Mouse (Mus musculus) spleen, adult 2 months (tissue): ENCODE results near the gene Tnfrsf1b. TPM values are rescaled to one million over a fixed set of nuclear protein-coding genes. Genes with fewer than 3 reads are reported as not detected.
"Not testable (repeated sequence)": the region's sequence is repeated elsewhere in the genome, so short reads cannot be mapped to it uniquely, and the experiment has no call there.

Source experiments
- DNase-seq, 2 experiments: peaks; one replicate each; pipeline versions ENCODE4 v3.0.0 to v3.0.0-alpha.2; 2012 to 2021; ENCODE audit warnings: low spot score in 2 of 2, low read depth in 1 of 2
- H3K27ac ChIP-seq: fragments of 200-500 bp; 2 replicates; pipeline ENCODE4 v1.5.1; 2012; ENCODE audit warnings: low read length, inconsistent platforms; ENCODE audit not compliant: insufficient read depth
- H3K27me3 ChIP-seq: fragments of 200-500 bp; 2 replicates; pipeline ENCODE4 v1.6.1; 2012; ENCODE audit warnings: mild to moderate bottlenecking, moderate library complexity, low read length, inconsistent platforms; ENCODE audit not compliant: control insufficient read depth, insufficient read depth
- H3K36me3 ChIP-seq: fragments of 200-500 bp; 2 replicates; pipeline ENCODE4 v1.6.1; 2012; ENCODE audit warnings: mild to moderate bottlenecking, low read length, inconsistent platforms; ENCODE audit not compliant: control insufficient read depth, insufficient read depth
- H3K4me1 ChIP-seq: fragments of 200-500 bp; 2 replicates; pipeline ENCODE4 v1.6.1; 2011; ENCODE audit warnings: inconsistent platforms; ENCODE audit not compliant: control insufficient read depth, insufficient read depth, insufficient read length
- H3K4me3 ChIP-seq: fragments of 200-500 bp; 2 replicates; pipeline ENCODE4 v1.5.1; 2011; ENCODE audit warnings: mild to moderate bottlenecking, inconsistent platforms; ENCODE audit not compliant: insufficient read depth, insufficient read length; ENCODE audit errors: extremely low read depth
- CTCF ChIP-seq: fragments of 200-500 bp; IDR thresholded peaks from 2 replicates; pipeline ENCODE4 v1.5.1; 2011; ENCODE audit warnings: mild to moderate bottlenecking, inconsistent platforms; ENCODE audit not compliant: insufficient read depth, insufficient read length, insufficient replicate concordance; ENCODE audit errors: extremely low read depth
- POLR2A ChIP-seq: fragments of 200-500 bp; IDR thresholded peaks from 2 replicates; pipeline ENCODE4 v1.6.1; 2011; ENCODE audit warnings: low read depth, low read length, inconsistent platforms
- WGBS: fragments of 180-500 bp; shearing (Covaris S2); methylation state at CpG from one replicate; pipeline ENCODE4 v1.1.7; 2018; 5-methylcytosine and 5-hydroxymethylcytosine counted together
- polyA plus RNA-seq: library from polyadenylated mRNA; depleted of rRNA; stranded (reverse); fragments of >200 nt; gene quantifications from 2 replicates; pipeline ENCODE4 v1.2.3, GENCODE M21; 2012; rRNA removed

Tnfrsf1b gene
- polyA plus RNA-seq, 1 experiment, result 45.9 TPM

GRCm38 (mm10) chr4:145193406-145193805 lies 53.3 kb downstream of the Tnfrsf1b start:
- no peak overlapping the region for H3K27ac ChIP-seq
- H3K27me3 ChIP-seq, result no peaks in the 10 kb centered on the region
- no peak for TF ChIP-seq POLR2A
- TF ChIP-seq CTCF, result no peak
- H3K4me3 ChIP-seq, result no peak overlapping the region
- peaks cover 5% of the 10 kb centered on the region for H3K36me3 ChIP-seq
- DNase-seq, result no peak
- WGBS, result 62% methylated on average over 3 of the region's 3 CpGs
- H3K4me1 ChIP-seq, result no peaks in the 10 kb centered on the region

GRCm38 (mm10) chr4:145192686-145193085 lies 54.0 kb downstream of the Tnfrsf1b start:
- TF ChIP-seq CTCF, result no peak
- TF ChIP-seq POLR2A, result no peak
- no peak for DNase-seq

GRCm38 (mm10) chr4:145188561-145188960 lies 58.1 kb downstream of the Tnfrsf1b start:
- peaks cover 10% of the 10 kb centered on the region for H3K36me3 ChIP-seq
- TF ChIP-seq POLR2A (no peak), CTCF (no peak)
- no peaks in the 10 kb centered on the region for H3K27me3 ChIP-seq
- H3K4me1 ChIP-seq, result no peaks in the 10 kb centered on the region
- H3K4me3 ChIP-seq, result no peak overlapping the region
- H3K27ac ChIP-seq, result no peak overlapping the region
- DNase-seq, result no peak

More at GRCm38 (mm10) chr4:145192686-145193085, 54.0 kb downstream of the Tnfrsf1b start:
- peaks cover 7% of the 10 kb centered on the region for H3K36me3 ChIP-seq
- H3K27me3 ChIP-seq, result no peaks in the 10 kb centered on the region
- no peak overlapping the region for H3K4me3 ChIP-seq
- H3K27ac ChIP-seq, result no peak overlapping the region
- no peaks in the 10 kb centered on the region for H3K4me1 ChIP-seq

GRCm38 (mm10) chr4:145187619-145188018 lies 59.1 kb downstream of the Tnfrsf1b start:
- TF ChIP-seq CTCF (no peak), POLR2A (no peak)
- H3K27ac ChIP-seq, result no peak overlapping the region
- 76% methylated on average over 2 of the region's 2 CpGs for WGBS
- H3K36me3 ChIP-seq, result peaks cover 10% of the 10 kb centered on the region
- no peak overlapping the region for H3K4me3 ChIP-seq
- no peaks in the 10 kb centered on the region for H3K27me3 ChIP-seq
- no peak for DNase-seq
- H3K4me1 ChIP-seq, result no peaks in the 10 kb centered on the region

GRCm38 (mm10) chr4:145178918-145179549 lies 67.6 kb downstream of the Tnfrsf1b start:
- Histone ChIP-seq H3K4me1 (no peaks in the 10 kb centered on the region), H3K36me3 (peaks cover 14% of the 10 kb centered on the region), H3K27me3 (no peaks in the 10 kb centered on the region), H3K4me3 (no peak overlapping the region), H3K27ac (no peak overlapping the region)
- TF ChIP-seq POLR2A (no peak), CTCF (no peak)
- WGBS, result 97% methylated on average over 5 of the region's 5 CpGs
- no peak for DNase-seq

- DNase-seq, H3K27ac ChIP-seq, H3K27me3 ChIP-seq, H3K4me3 ChIP-seq, H3K4me1 ChIP-seq: not testable (repeated sequence)
- 98% methylated on average over 3 of the region's 3 CpGs for WGBS
- H3K36me3 ChIP-seq, result peaks cover 51% of the 10 kb centered on the region
Measured at GRCm38 (mm10) chr4:145165542-145165941, 81.1 kb downstream of the Tnfrsf1b start.

- DNase-seq, result no peak
- Histone ChIP-seq H3K27ac (no peak overlapping the region), H3K4me3 (no peak overlapping the region), H3K4me1 (no peaks in the 10 kb centered on the region), H3K36me3 (peaks cover 52% of the 10 kb centered on the region), H3K27me3 (no peaks in the 10 kb centered on the region)
- 93% methylated on average over 4 of the region's 4 CpGs for WGBS
- TF ChIP-seq POLR2A (no peak), CTCF (no peak)
Measured at GRCm38 (mm10) chr4:145164111-145164510, 82.6 kb downstream of the Tnfrsf1b start.

Other genes with a start within 250 kb of the Tnfrsf1b start
- 10.2 and 12.1 TPM in 2 replicates for gene Vps13d, start 51.9 kb downstream of the Tnfrsf1b start, polyA plus RNA-seq
- 0.68 and 0.73 TPM in 2 replicates for gene Tnfrsf8, start 68.3 kb upstream of the Tnfrsf1b start, polyA plus RNA-seq